Mouse (Mus musculus): ENCODE results near the gene Gm20521.
A peak's percentile ranks its signal among the peaks of the same experiment; 100 is the strongest.

The Gm20521 gene

DNA sequence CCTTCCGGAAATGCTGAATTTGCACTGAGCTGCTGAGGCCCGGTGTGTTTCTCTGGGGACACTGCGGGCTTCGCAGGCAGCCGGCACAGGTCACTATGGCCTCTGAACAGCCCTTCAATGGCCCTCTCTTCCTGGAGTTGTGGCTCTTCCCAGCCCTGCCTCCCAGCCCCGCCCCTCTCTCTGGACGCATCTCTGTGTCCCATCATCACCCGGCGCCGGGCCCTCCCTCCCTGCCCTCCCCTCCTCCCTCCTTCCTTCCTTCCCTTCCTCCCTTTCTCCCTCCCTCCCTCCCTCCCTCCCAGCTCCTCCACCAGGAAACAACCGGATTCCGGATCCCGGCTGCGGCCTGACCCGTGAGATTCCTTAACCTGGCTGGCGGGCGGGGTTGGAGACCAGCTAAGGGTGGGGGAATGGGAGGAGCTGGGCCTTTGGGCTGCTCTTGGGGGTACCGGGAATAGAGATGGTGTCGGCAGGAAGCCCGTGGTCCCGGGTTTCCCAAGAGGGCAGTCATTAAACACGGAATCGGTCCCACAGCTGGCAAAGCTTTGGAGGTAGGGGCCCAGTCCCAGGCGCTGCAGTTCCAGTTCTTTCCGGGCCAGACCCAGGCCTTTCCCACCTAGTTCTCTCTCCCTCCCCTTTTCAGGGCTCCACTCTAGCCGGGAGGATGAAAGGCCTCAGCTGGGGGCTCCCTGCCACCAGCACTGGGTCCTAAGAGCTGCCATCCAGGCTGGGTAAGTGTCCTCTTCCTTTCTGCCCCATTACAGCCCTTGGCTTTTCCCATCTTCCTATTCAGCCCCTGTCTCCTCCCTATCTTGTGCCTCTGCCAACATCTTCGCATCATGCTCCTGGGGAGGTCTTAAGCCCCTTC lies at the start of gene Gm20521, which contains the start of gene Bcl2l2:
Gene Gm20521, plus strand, starts transcription at position 288 of the 868 bp plus-strand sequence.
Gene Bcl2l2, plus strand, starts transcription at position 224 of the 868 bp plus-strand sequence.
- peak; percentile 93 to 96 for DNase-seq

DNA sequence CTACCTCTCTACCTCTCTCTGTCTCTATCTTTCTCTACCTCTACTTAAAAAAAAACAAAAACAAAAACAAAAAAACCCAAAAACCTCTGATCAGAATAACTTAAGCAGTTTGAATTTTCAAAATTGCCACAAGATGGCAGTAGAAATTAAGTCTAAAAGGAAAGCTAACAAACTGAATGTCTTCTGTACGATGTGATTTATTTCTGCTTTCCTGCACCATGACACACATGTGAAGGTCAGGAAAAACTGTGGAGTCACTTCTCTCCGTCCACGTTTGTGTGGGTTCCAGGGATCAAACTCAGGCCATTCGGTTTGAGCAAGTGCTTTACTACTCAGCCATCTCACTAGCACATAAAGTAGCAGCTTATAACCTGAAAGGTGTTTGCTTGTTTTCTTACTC lies 39.8 kb upstream of the Gm20521 start:
- DNase-seq: peak in 1 of 2 experiments; percentile 25

DNA sequence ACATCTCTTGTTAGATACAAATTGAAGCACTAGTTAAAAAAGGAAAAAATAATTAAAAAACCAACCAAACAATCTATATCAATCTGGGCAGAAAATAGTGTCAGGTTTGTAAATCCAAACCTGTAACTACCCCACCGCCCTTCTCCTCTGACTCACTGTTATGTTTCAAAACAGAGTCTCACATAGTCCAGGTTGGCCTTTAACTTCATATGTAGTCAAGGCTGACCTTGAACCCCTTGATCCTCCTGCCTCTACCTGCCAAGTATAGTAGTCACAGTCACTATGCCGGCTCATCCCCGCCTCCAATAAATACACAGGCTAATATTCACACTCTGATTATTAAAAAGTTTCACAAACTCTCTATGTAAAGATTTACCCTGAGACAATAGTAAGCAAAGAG lies 27.5 kb upstream of the Gm20521 start:
- no peak for DNase-seq

DNA sequence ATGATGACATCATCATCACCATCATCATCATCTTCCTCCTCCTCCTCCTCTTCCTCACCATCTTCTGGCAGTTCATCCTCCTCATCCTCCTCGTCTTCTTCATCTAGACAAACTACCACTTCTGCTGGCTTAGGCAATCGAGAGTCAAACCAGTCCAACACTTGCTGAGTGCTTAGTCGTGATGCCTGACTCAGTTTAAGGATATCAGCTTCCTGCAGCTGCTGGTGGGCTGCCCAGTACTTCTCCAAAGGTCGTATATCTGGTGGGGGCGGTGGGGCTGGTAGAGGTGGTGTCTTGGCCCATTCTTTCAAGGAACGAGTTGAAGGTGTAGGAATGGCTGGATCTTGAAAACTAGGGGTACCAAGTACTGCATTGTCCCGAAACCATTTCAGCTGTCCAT lies 26.5 kb upstream of the Gm20521 start:
- no peak for DNase-seq

DNA sequence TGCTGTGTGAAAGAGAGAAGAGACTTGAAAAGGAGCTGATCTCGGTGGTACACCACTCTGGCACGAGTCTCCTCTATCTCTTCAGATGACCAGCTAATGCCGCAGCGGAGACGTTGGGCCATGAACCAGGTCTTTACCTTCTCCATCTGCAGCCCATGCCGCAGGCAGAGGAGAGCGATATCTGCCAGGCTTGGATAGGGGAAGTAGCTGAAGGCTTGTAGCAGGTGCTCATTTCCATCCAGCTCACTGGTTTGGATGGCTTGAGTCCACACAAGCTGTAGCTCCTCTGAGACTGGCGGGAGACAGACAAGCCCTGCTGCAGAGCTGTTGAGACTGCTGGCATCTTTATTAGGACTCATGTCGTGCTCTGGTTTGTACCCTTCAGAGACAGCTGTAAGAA lies 25.4 kb upstream of the Gm20521 start:
- DNase-seq: no peak

DNA sequence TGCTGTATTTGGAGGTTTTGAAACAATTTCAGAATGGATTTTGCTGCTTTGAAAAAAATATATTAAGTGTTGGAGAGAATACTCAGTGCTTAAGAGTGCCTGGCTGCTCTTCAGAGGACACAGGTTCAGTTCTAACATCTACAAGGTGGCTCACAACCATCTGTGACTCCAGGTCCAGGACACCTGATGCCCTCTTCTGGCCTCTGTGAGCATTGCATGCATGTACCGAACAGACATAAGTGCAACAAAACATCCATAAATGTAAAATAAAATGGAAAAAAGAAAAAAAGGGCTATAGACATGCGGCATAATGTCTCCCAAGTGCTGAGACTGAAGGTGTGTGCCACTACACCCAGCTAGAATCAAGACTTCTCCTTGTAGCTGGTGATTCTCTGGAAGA lies 22.7 kb upstream of the Gm20521 start:
- peak; percentile 81 to 82 for DNase-seq

DNA sequence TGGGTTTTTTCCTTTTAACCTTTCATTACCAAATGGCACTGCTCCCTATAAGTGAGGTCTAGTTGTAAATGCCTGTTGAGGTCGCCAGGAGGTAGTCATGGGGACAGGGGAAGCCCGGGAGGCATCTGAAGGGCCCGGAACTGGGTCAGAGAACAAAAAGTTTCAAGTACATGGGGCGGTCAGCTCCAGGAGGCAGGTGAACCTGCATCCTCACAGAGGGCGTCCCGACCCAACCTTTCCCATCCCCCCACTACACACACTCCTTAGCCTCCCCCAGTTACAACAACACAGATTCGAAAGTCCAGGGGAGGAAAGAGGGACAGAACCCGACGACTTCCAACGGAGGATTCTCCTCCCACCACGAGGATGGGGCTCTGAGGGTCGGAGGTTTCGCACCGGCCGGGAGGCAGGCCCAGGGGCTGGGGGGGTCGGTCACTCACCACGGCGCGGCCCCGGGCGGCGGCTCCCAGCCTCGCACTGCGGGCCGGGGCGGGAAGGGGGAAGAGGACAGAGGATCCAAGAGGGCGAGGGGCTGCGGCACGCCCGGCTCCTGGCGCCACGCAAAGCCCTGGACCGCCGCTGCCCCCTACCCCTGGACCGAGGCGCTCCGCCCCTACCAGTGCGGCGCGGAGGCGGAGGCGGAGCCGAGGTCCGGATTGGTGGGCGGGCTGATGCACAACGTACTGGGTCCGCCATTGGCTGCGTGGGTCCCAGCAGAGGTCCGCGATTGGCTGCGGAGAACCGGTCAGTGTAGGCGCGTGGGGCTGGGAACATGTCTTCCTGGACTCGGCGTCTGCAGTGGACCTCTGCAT lies 19.5 kb upstream of the Gm20521 start:
- peak; percentile 95 to 98 for DNase-seq

DNA sequence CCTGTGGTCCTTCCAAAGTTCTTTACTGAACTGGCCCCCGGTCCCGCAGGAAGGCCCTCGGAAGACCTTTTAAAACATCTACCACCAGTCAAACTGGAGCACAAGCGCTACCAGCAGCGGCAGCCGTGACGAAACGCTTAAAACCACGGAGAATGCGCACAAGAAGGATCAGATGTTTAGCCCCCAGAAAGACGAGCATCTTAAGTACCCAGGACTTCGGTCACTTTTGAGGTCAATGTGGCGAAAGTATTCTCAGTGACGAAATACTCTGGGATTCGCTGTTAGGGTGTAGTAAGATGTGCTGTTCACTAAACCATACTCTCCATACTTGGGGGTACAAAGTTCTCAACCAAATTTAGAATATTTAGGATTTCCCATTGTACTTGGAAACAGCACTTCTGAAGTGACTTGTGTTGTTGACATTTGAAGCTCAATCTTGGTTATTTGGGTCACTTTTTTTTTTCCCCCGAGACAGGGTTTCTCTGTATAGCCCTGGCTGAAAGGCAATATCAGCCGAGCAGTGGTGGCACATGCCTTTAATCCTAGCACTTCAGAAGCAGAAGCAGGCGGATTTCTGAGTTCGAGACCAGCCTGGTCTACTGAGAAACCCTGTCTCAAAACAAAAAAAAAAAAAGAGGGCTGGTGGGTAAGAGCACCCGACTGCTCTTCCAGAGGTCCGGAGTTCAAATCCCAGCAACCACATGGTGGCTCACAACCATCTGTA lies 18.8 kb upstream of the Gm20521 start:
- no peak for DNase-seq

DNA sequence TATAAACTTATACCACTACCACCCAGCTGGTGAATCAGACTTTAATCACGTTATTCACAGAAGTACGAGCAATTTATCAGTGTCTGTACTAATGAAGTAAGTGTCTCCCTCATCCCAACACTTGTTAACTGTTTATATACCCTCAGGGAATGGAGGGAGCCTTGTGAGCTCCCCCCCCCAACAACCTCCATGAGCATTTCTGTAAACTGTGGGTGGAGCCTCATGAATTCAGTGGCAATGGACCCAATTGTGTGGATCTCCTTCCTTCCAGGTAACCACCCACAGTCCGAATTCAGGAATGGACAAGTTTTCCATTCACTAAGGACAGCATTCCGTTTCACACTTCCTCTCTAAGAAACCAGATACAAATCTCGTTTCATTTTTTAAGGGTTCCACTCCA lies 17.6 kb upstream of the Gm20521 start:
- no peak for DNase-seq

DNA sequence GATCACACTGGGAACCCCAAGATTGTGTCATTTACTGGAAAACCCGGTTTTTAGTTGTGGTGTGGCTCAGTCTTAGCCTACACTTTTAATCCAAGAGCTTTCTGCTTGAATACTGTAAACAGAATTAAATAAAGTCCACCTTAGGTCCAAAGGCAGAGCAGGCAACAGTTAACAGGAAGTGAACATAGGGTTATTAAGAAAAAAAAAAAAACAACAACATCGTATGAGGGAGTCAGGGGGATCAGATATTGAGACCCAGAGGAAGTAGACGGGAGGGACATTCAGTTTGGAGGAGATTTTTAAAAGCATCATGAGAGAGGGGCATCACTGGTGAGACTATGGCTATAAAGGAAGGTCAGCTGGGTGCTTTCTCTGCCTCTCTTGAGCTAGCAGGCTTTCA lies 17.0 kb upstream of the Gm20521 start:
- DNase-seq: no peak

DNA sequence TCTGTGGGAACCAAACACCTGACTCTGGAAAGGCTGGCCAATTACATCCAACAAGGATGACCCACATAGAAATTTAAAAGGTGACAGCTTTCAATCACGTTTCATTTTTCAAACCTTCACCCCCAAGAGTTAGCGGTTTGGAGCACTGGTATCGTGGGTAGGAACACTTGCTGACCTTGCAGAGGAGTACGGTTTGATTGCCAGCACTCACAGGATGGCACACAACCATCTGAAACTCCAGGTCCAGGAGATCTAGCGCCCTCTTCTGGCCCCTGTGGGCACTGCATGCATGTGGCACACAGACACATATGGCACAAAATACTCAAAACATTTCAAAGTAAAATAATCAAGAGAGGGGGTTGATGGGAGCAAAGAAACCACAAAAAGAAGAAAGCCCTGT lies 16.3 kb upstream of the Gm20521 start:
- DNase-seq: peak; percentile 42 to 58

DNA sequence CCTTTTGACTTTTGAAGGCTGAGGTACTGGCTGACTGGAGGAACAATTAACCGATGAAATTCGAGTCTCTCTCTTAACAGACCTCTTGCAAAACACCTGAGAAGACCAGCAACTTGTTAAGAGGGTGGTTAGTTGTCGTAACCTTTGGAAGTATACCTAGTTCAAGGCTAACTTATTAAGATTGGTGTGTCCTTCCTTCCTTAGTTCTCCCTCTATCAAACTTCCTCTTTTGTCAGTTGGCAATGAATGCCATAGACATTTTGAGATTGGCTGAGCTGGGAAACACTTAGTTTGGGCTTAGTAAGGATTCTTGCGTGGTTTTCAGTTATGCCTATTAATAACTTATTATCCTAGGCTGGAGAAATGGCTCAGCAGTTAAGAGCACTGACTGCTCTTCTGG lies 15.2 kb upstream of the Gm20521 start:
- no peak for DNase-seq

DNA sequence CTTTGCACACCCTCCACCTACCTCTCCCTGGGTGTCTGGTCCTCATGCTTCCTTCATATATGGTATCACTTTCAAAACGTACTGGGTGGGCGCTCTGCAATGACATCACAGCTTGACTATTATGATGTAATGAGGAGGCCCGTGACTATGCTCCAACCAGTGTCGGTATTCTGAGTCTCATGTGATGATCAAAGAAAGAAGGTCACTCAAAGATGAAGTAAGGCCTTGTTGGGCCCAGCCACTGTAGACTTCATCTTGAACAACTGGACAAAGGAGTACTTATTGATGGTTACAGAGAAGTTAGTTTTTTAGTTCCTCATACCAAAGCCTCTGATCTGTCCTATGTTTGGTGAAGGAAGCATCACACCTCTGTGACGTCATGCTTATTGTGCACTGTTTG lies 12.4 kb upstream of the Gm20521 start, which contains the start of gene Homez:
Gene Homez, minus strand, starts transcription at position 101 of the 400 bp plus-strand sequence.
- no peak for DNase-seq

DNA sequence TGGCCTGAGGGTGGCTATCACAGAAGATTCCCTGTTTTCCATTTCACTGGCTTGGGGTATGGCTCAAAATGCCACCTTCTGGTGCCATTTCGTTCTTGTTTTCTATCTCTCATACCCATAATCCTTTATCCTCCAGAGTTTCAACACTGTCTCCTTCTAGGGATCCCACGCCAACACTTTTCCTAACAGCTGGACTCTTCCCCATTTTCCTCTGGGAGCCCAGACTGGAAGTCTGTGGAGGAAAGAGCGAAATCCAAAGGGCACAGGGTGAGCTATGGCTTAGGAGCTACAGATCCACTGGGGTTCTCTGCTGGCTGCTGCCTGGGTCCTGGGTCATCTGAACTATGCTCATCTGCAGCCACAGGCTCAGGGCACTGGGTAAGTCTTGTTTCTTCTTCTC lies 9.1 kb upstream of the Gm20521 start:
- no peak for DNase-seq

DNA sequence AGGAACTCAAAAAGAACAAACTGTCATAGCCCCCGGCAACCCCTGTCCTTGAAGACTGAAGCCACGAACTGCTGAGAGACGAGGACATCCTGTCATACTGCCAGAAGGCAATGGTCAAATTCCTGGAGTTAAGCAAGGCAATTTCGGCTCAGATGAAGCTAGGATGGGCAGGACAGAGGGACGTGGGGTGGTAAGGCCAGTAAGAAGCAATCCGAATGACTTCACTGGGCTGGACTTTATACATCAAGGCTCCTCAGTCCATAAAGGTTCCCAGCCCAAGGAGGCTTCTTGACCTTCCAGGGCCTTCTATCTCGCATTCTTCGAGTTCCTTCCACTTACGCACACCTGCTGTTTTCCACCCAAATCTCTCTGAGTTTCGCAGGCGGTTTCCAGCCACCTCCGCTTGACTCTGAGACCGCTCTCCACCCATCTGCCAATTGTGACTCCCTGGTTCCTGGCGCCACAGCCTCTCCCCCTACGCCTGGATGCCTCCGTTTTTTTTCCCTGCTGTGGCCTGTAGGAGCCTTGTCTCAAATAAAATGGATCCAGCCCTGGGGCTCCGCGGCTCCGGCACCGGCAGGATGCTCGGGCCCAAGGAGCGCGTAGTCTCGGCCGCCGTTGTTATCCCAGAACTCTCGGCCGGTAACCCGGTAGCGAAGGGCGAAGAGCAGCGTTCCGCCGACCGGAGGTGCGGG lies 7.2 kb upstream of the Gm20521 start:
- no peak for DNase-seq

DNA sequence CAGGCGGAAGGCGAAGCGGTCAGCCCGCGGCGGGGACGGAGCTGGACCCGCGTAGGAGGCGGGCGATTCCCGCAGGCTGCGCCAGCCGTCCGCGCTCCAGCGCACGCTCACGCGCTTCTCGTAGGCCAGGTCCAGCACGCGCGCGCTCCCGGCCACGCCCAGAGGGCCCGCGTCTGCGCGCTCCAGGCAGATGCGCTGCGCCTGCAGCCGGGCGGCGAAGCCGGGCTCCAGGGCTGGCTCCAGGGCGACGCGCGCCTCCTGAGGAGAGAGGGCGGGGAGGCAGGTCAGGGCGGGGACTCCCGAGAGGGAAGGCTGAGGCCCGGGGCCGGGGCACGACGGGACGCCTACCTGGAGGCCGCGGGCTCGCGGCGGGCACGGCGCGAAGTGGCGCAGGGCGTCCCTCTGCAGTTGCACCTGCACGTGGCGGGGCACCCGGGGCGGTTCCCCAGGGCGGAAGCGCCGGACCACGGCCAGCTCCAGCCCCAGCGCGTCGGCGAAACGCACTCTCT lies 6.6 kb upstream of the Gm20521 start:
- peak; percentile 90 to 95 for DNase-seq

DNA sequence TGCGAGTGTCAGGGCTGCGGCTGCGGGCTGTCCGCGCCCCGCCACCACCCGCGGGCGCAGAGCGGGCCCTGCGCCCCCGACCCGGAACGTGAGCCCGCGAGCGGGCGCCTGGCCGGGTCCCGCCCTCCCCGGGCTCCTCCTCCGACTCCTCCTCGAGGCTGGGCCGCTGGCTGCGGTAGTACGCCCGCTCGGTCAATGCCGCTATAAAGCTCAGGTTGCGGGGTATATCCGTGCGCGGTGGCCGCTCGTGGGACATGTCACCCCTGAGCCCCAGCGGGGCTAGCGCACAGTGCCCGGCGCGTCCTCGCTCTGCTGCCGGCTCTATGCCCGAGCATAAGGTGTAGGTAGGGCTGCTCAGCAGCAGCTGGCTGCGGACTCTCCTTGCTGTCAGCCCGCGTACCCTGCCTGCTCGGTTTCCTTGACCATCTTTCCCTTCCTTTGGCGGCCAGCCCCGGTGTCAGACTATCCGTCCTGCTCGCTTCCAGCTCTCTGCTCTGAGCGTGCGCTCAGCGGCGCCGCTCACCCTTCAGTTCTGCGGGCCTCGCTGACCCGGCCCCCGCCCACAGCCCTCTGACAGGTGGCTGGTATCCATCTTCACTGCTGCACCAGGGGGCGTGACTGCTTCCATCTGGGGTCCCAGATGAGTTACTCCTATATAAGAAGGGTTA lies 6.1 kb upstream of the Gm20521 start, which contains the start of gene Ppp1r3e:
Gene Ppp1r3e, minus strand, starts transcription at position 503 of the 668 bp plus-strand sequence.
- DNase-seq: peak; percentile 73 to 83

DNA sequence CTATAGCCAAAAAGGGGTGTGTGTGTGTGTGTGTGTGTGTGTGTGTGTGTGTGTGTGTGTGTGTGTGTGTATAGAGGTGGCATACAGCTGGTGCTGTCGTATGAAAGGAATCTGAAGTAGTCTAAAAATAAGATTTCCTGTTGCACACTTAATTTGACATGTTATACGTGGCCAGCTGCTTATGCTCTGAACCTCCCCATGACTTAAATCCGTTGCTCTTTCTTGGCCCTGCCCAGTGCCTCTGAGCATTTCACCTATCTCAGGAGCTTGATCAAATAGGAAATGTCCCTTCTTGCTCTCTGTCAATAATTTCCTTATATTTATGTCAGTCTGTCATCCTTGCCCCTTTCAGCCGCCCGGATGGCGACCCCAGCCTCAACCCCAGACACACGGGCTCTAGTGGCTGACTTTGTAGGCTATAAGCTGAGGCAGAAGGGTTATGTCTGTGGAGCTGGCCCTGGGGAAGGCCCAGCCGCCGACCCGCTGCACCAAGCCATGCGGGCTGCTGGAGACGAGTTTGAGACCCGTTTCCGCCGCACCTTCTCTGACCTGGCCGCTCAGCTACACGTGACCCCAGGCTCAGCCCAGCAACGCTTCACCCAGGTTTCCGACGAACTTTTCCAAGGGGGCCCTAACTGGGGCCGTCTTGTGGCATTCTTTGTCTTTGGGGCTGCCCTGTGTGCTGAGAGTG lies 926 bp downstream of the Gm20521 start:
- peak; percentile 28 to 42 for DNase-seq

DNA sequence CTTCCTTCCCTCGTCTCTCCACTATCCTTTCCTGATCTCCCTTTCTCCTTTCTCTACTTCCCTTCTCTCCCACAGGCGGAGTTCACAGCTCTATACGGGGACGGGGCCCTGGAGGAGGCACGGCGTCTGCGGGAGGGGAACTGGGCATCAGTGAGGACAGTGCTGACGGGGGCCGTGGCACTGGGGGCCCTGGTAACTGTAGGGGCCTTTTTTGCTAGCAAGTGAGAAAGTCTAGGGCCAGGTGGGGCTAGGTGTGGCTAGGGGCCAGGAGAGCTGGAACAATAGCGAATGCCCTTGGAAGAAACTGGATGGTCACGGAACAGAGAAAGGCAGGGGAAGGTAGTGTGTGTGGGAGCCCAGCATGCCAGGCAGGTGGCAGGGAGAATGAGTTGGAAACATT lies 2.1 kb downstream of the Gm20521 start:
- no peak for DNase-seq

DNA sequence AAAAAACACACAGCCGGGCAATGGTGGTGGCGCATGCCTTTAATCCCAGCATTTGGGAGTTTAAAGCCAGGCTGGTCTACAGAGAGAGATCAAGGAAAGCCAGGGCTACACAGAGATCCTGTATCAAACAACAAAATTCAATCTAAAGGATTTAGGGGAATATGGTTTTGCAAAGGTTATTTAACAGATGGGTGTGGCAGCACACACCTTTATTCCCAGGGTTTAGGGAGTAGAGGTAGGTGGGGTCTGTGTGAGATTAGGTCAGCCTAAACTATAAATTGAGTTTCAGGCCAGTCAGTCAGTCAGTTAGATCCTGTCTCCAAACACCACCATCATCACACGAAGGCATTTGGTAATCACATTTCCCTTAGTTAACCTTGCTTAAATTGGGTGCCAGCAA lies 9.0 kb downstream of the Gm20521 start, which contains the start of gene Pabpn1:
Gene Pabpn1, plus strand, starts transcription at position 301 of the 400 bp plus-strand sequence.
- DNase-seq: no peak

All from kidney, postnatal 4 days (tissue).